Mouse (Mus musculus) CH12F3 (cell line): ENCODE data around the gene Elf2.
"Not testable (repeated sequence)": the region's sequence is repeated elsewhere in the genome, so short reads cannot be mapped to it uniquely, and the experiment has no call there.

Experiments
- in situ Hi-C: fragments of 300-500 bp; cut with MboI; formaldehyde crosslinking; loops from 2 replicates; pipeline ENCODE4 v1.14.3; 2020; ENCODE audit warnings: low sequenced_read_pairs

The Elf2 gene

GRCm38 (mm10) chr3:51359558-51360307 lies 19.3 kb upstream of the Elf2 start:
- in situ Hi-C loops, result loop anchor here (10.0 kb wide), 2 partner anchors 75 to 125 kb away; no protein-coding TSS in a partner anchor

- in situ Hi-C loops, result loop anchor here (10.0 kb wide), 2 partner anchors 74 to 124 kb away; no protein-coding TSS in a partner anchor
These were observed 18.4 kb upstream of the Elf2 start for GRCm38 (mm10) chr3:51358660-51359557.

- in situ Hi-C loops, result loop anchor here (10.0 kb wide), 2 partner anchors 73 to 123 kb away; no protein-coding TSS in a partner anchor
These were observed 17.7 kb upstream of the Elf2 start for GRCm38 (mm10) chr3:51358181-51358580.

GRCm38 (mm10) chr3:51357624-51358023 lies 17.2 kb upstream of the Elf2 start:
- in situ Hi-C loops, result loop anchor here (10.0 kb wide), 2 partner anchors 73 to 123 kb away; no protein-coding TSS in a partner anchor

GRCm38 (mm10) chr3:51357078-51357477 lies 16.6 kb upstream of the Elf2 start:
- in situ Hi-C loops, result loop anchor here (10.0 kb wide), 2 partner anchors 72 to 122 kb away; no protein-coding TSS in a partner anchor

GRCm38 (mm10) chr3:51354956-51355355 lies 14.5 kb upstream of the Elf2 start:
- in situ Hi-C loops, result loop anchor here (10.0 kb wide), 2 partner anchors 70 to 120 kb away; no protein-coding TSS in a partner anchor

- in situ Hi-C loops, result loop anchor here (10.0 kb wide), 2 partner anchors 69 to 119 kb away; no protein-coding TSS in a partner anchor
These were observed 13.6 kb upstream of the Elf2 start for GRCm38 (mm10) chr3:51354034-51354427.

GRCm38 (mm10) chr3:51353325-51354033 lies 13.0 kb upstream of the Elf2 start:
- in situ Hi-C loops, result loop anchor here (10.0 kb wide), 2 partner anchors 69 to 119 kb away; no protein-coding TSS in a partner anchor

GRCm38 (mm10) chr3:51350806-51351205 lies 10.3 kb upstream of the Elf2 start:
- in situ Hi-C loops, result loop anchor here (10.0 kb wide), 2 partner anchors 66 to 116 kb away; no protein-coding TSS in a partner anchor

GRCm38 (mm10) chr3:51348646-51349238 lies 8.3 kb upstream of the Elf2 start:
- in situ Hi-C loops, result no loop called here

- in situ Hi-C loops, result not testable (repeated sequence)
These were observed 4.6 kb upstream of the Elf2 start for GRCm38 (mm10) chr3:51345017-51345416.

- in situ Hi-C loops, result not testable (repeated sequence)
These were observed 3.7 kb upstream of the Elf2 start for GRCm38 (mm10) chr3:51344182-51344581.

- in situ Hi-C loops, result no loop called here
These were observed 2.8 kb upstream of the Elf2 start for GRCm38 (mm10) chr3:51343260-51343659.

- in situ Hi-C loops, result no loop called here
These were observed 1.7 kb upstream of the Elf2 start for GRCm38 (mm10) chr3:51342152-51342551.

- in situ Hi-C loops, result no loop called here
These were observed 1.0 kb upstream of the Elf2 start for GRCm38 (mm10) chr3:51341268-51342081.

- in situ Hi-C loops, result no loop called here
These were observed 520 bp downstream of the Elf2 start for GRCm38 (mm10) chr3:51339734-51340551.

- in situ Hi-C loops, result no loop called here
These were observed 1.1 kb downstream of the Elf2 start for GRCm38 (mm10) chr3:51339378-51339733.

- in situ Hi-C loops, result no loop called here
These were observed 5.1 kb downstream of the Elf2 start for GRCm38 (mm10) chr3:51335378-51335777.
